Mouse (Mus musculus) intestine, postnatal 0 days (tissue): ENCODE data around the gene Gm43720. TPM values are rescaled to one million over a fixed set of nuclear protein-coding genes. Genes with fewer than 3 reads are reported as not detected.

Experiments used
- ATAC-seq: fragments of 200-750 bp; cut with Nextera tagmentation; 2 replicates; pipeline ENCODE4 v1.8.0; 2017; ENCODE audit warnings: mild to moderate bottlenecking, moderate TSS enrichment, moderate library complexity
- H3K27ac ChIP-seq: fragments of 300-500 bp; sonication (generic); 2 replicates; pipeline ENCODE4 v1.5.1; 2014; ENCODE audit warnings: mild to moderate bottlenecking, low read depth, low read length, moderate library complexity
- H3K27me3 ChIP-seq: fragments of 300-500 bp; sonication (generic); replicated peaks from 2 replicates; pipeline ENCODE4 v1.6.1; 2014; ENCODE audit warnings: low read length, mixed read lengths; ENCODE audit not compliant: control insufficient read depth, insufficient read depth
- H3K36me3 ChIP-seq: fragments of 300-500 bp; sonication (generic); 2 replicates; pipeline ENCODE4 v1.6.1; 2014; ENCODE audit warnings: mild to moderate bottlenecking, moderate library complexity; ENCODE audit not compliant: control insufficient read depth, insufficient read depth
- H3K4me1 ChIP-seq: fragments of 300-500 bp; sonication (generic); replicated peaks from 2 replicates; pipeline ENCODE4 v1.6.1; 2014; ENCODE audit warnings: antibody characterized with exemption, low read length, mixed read lengths; ENCODE audit not compliant: control insufficient read depth, insufficient read depth
- H3K4me2 ChIP-seq: fragments of 300-500 bp; sonication (generic); replicated peaks from 2 replicates; pipeline ENCODE4 v1.6.1; 2014; ENCODE audit warnings: low read depth, mild to moderate bottlenecking, moderate library complexity
- H3K4me3 ChIP-seq: fragments of 300-500 bp; sonication (generic); 2 replicates; pipeline ENCODE4 v1.5.1; 2014; ENCODE audit warnings: low read depth, low read length
- H3K9ac ChIP-seq: fragments of 300-500 bp; sonication (generic); 2 replicates; pipeline ENCODE4 v1.6.1; 2014; ENCODE audit warnings: mild to moderate bottlenecking, low read depth, low read length
- H3K9me3 ChIP-seq: fragments of 300-500 bp; sonication (generic); 2 replicates; pipeline ENCODE4 v1.6.1; 2016; ENCODE audit warnings: mixed run types; ENCODE audit not compliant: control insufficient read depth
- CTCF ChIP-seq: sonication (generic); IDR thresholded peaks from 2 replicates; pipeline ENCODE4 v1.5.1; 2016; ENCODE audit warnings: low read depth, mild to moderate bottlenecking, control low read depth, antibody characterized with exemption, moderate library complexity
- WGBS: fragments of 180-500 bp; shearing (Covaris S2); extraction: QIAGEN DNeasy Blood & Tissue Kit; methylation state at CpG from one replicate; pipeline ENCODE4 v1.1.7; 2014; 5-methylcytosine and 5-hydroxymethylcytosine counted together
- polyA plus RNA-seq: library from polyadenylated mRNA; unstranded; fragments of >200 nt; fragmentation: Nextera tagmentation; extraction: Ambion mirVana; gene quantifications from 2 replicates; pipeline ENCODE4 v1.2.1, GENCODE M21; 2015

Gene Gm43720
- polyA plus RNA-seq, 1 experiment from 2014 or later: 0.07 TPM

DNA sequence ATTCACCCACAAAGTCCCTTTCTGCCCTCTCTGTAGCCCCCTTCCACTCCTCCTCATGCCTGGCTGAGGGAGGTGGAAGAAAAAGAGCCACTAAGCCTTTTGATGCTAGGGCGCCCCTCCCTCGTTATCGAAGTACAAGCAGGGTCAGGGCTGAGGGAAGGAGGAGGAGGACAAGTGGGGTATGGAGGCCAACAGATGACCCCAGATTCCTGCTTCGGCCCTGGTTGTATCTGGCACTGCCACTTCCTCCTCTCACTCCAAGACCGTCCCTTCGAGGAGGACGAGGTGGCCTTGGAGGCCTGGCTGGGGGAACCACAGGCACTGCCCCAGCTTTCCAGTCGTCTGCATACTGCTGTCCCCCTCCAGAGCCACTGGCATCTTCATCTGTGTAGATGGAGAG is 5.6 kb downstream of the Gm43720 start:
- no peak overlapping the region for H3K4me2 ChIP-seq
- H3K4me1 ChIP-seq: no peaks in the 10 kb centered on the region
- H3K27ac ChIP-seq: no peak overlapping the region
- H3K27me3 ChIP-seq: no peaks in the 10 kb centered on the region; the same call in 1 of the 2 replicates
- no peak overlapping the region for H3K4me3 ChIP-seq
- no peaks in the 10 kb centered on the region for H3K36me3 ChIP-seq
- ATAC-seq: no peak
- WGBS: 85% methylated on average over 8 of the region's 8 CpGs
- no peaks in the 10 kb centered on the region for H3K9me3 ChIP-seq
- H3K9ac ChIP-seq: no peak overlapping the region
- TF ChIP-seq CTCF: no peak

GRCm38 (mm10) chr5:138272409-138272923 is 7.3 kb downstream of the Gm43720 start, which contains the start of gene Gal3st4:
Gene Gal3st4 (minus strand): TSS chr5:138272840.
- no peaks in the 10 kb centered on the region; the same call in 1 of the 2 replicates for H3K27me3 ChIP-seq
- 7% methylated on average over 12 of the region's 12 CpGs for WGBS
- ATAC-seq: no peak
- H3K4me1 ChIP-seq: no peaks in the 10 kb centered on the region
- H3K9me3 ChIP-seq: no peaks in the 10 kb centered on the region
- TF ChIP-seq CTCF: peak; percentile 33
- H3K4me3 ChIP-seq: peak within 1 kb of the TSS; percentile 12; the same call in 1 of the 2 replicates
- H3K9ac ChIP-seq: peak within 1 kb of the TSS; percentile 7; the same call in 1 of the 2 replicates
- H3K36me3 ChIP-seq: no peaks in the 10 kb centered on the region
- no peak within 1 kb of the TSS for H3K27ac ChIP-seq
- peak within 1 kb of the TSS; percentile 40 for H3K4me2 ChIP-seq

DNA sequence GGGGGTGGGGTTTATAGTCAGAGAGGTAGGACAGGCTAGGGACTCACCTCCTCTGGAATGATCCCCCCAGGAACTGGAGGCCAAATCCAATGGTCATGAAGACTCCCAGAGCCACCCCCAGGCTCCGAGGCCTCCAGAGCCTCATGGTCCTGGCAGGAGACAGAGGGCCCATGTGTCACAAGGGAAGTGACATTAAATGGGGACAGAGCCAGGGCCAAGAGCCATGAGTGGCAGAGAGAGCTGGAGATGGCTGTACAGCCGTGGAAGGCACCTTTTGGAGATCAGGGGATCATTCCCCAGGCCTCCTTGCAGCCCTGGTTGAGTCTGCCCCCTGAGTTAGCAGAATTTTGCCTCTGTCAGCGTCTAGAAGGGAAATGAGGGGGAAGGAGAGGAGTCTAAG is 8.5 kb downstream of the Gm43720 start:
- H3K4me2 ChIP-seq: no peak overlapping the region
- H3K27me3 ChIP-seq: no peaks in the 10 kb centered on the region; the same call in 1 of the 2 replicates
- no peaks in the 10 kb centered on the region for H3K4me1 ChIP-seq
- no peak for TF ChIP-seq CTCF
- H3K4me3 ChIP-seq: no peak overlapping the region
- ATAC-seq: no peak
- H3K27ac ChIP-seq: no peak overlapping the region
- no peaks in the 10 kb centered on the region for H3K36me3 ChIP-seq
- WGBS: 82% methylated on average over 3 of the region's 3 CpGs
- no peak overlapping the region for H3K9ac ChIP-seq
- H3K9me3 ChIP-seq: no peaks in the 10 kb centered on the region

GRCm38 (mm10) chr5:138268980-138269379 is 10.8 kb downstream of the Gm43720 start:
- H3K36me3 ChIP-seq: no peaks in the 10 kb centered on the region
- H3K4me2 ChIP-seq: no peak overlapping the region
- H3K9ac ChIP-seq: no peak overlapping the region
- no peak for TF ChIP-seq CTCF
- 80% methylated on average over 4 of the region's 4 CpGs for WGBS
- H3K4me3 ChIP-seq: no peak overlapping the region
- H3K9me3 ChIP-seq: no peaks in the 10 kb centered on the region
- no peaks in the 10 kb centered on the region for H3K4me1 ChIP-seq
- no peak overlapping the region for H3K27ac ChIP-seq
- no peak for ATAC-seq
- H3K27me3 ChIP-seq: no peaks in the 10 kb centered on the region; the same call in 1 of the 2 replicates

DNA sequence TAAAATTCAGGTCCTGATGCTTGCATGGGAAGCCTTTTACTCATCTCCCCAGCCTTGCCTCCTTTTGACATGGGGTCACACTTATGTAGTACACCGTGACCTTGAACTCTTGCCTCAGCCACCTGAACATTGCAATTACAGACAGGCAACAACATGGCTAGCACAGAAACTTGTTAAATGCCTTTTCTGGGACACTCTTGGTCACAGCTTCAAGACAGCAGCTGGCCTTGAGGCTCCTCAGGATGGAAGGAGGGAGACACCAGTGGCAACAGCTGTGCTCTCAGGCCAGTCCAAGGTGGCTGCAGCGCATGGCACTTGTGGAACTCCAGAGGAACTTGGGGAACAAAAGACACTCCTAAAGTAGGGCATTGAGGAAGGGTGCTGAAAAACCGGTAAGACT is 12.6 kb downstream of the Gm43720 start:
- Histone ChIP-seq H3K27me3 (no peaks in the 10 kb centered on the region), H3K9me3 (no peaks in the 10 kb centered on the region), H3K4me2 (no peak overlapping the region), H3K9ac (no peak overlapping the region), H3K27ac (no peak overlapping the region), H3K36me3 (peaks cover under 1% of the 10 kb centered on the region; the same call in 1 of the 2 replicates), H3K4me1 (0 out of 2 replicates have a peak, but pooled peaks cover 4% of the 10 kb centered on the region), H3K4me3 (no peak overlapping the region)
- WGBS: 90% methylated on average over 3 of the region's 3 CpGs
- no peak for TF ChIP-seq CTCF
- ATAC-seq: no peak

DNA sequence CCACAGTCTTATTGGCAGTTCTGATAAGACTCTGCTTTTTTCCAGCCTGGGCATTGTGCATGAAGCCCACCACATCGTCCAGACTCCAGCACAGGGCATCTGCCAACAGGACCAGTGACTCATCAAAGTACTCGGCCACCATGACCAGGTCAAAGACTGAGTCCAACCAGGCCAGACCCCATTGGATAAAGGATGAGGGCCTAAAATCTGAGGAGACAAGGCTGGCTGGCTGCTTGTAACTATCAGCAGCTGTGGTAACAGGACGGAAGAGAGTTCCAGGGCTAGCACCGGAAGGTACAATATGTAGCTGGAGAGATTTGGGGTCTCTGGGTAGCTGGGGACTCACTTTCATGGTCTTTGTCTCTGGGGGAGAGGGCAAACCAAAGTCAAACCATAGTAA is 14.0 kb downstream of the Gm43720 start:
- Histone ChIP-seq H3K4me2 (no peak overlapping the region), H3K9ac (no peak overlapping the region), H3K9me3 (no peaks in the 10 kb centered on the region), H3K36me3 (peaks cover 14% of the 10 kb centered on the region), H3K4me1 (0 out of 2 replicates have a peak, but pooled peaks cover 4% of the 10 kb centered on the region), H3K27me3 (no peaks in the 10 kb centered on the region), H3K27ac (no peak overlapping the region), H3K4me3 (no peak overlapping the region)
- TF ChIP-seq CTCF: no peak
- no peak for ATAC-seq
- WGBS: 96% methylated on average over 4 of the region's 4 CpGs
